ENCODE assay signal across 10 mouse cellular contexts in the genomic region with DNA sequence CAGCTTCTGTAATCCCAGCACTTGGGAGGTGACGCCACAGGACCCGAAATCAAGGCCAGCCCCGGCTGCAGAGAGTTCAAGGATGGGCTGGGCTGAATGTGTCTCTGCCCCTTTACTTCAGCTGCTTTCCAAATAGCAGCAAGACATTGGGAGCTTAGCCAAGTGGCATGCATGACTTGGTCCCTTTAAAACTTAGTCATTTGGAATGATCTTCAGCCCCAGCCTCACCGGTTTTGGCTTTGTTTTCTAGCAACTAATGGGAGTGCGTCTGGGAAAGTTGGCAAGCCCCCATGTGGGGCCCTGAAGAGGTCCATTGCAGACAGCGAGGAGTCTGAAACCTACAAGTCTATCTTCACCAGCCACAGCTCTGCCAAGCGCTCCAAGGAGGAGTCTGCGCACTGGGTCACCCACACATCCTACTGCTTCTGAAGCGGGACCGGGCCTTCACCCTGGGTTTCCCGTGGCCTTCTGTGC. TPM values are rescaled to one million over a fixed set of nuclear protein-coding genes. Genes with fewer than 3 reads are reported as not detected.
A peak's percentile ranks its signal among the peaks of the same experiment; 100 is the strongest.
DNase-seq lines count a peak whose midpoint lies in the region; ATAC-seq and TF ChIP-seq lines count a peak whose summit lies in the region.
"Had no signal": no experiment of that assay in that cellular context is flagged by ENCODE, and none has a peak within 500 bp of the region (broad histone marks: within the 10 kb centered on the region; RNA-seq: fewer than 3 reads in every experiment).

No protein-coding gene starts in this region.

- no peak overlapping the region for H3K27ac ChIP-seq in midbrain, embryonic 13.5 days
- no peak overlapping the region for H3K27ac ChIP-seq in midbrain, embryonic 10.5 days (replicated peaks)
- H3K27ac ChIP-seq in embryonic facial prominence, embryonic 15.5 days (replicated peaks) = no peak overlapping the region
- H3K27ac ChIP-seq in lung, embryonic 15.5 days = peak overlapping the region; percentile 58
- H3K27ac ChIP-seq in testis, adult 2 months (ENCODE audit: control insufficient read depth, insufficient read depth, low read depth, low read length) = peak overlapping the region; percentile 78; the same call in 1 of the 2 replicates
- H3K27ac ChIP-seq: liver, embryonic 15.5 days had no signal

- H3K27me3 ChIP-seq in midbrain, embryonic 13.5 days = no peaks in the 10 kb centered on the region
- H3K27me3 ChIP-seq in midbrain, embryonic 10.5 days (ENCODE audit: low read depth, poor library complexity, severe bottlenecking) = no peaks in the 10 kb centered on the region
- no peaks in the 10 kb centered on the region for H3K27me3 ChIP-seq in embryonic facial prominence, embryonic 15.5 days
- no peaks in the 10 kb centered on the region for H3K27me3 ChIP-seq in lung, embryonic 15.5 days
- no peaks in the 10 kb centered on the region for H3K27me3 ChIP-seq in testis, adult 2 months (ENCODE audit: control insufficient read depth, insufficient read depth, low read length)
- H3K27me3 ChIP-seq: liver, embryonic 15.5 days had no signal

- no peak for TF ChIP-seq POLR2A in testis, adult 2 months (IDR thresholded peaks at IDR 0.05; ENCODE audit: control insufficient read depth, low read depth, low read length)

- no peaks in the 10 kb centered on the region for H3K4me1 ChIP-seq in midbrain, embryonic 13.5 days (replicated peaks)
- H3K4me1 ChIP-seq in midbrain, embryonic 10.5 days = no peaks in the 10 kb centered on the region
- peaks cover 6% of the 10 kb centered on the region for H3K4me1 ChIP-seq in embryonic facial prominence, embryonic 15.5 days
- peaks cover 13% of the 10 kb centered on the region for H3K4me1 ChIP-seq in lung, embryonic 15.5 days
- H3K4me1 ChIP-seq in testis, adult 2 months (ENCODE audit: control insufficient read depth, insufficient read depth, low read length) = no peaks in the 10 kb centered on the region
- H3K4me1 ChIP-seq: liver, embryonic 15.5 days had no signal

- ATAC-seq in midbrain, embryonic 13.5 days = peak; percentile 36; the same call in 1 of the 2 replicates
- ATAC-seq in embryonic facial prominence, embryonic 15.5 days (ENCODE audit: insufficient number of reproducible peaks, low FRiP score, low TSS enrichment, low read depth) = peak; percentile 59
- peak; percentile 79 for ATAC-seq in lung, embryonic 15.5 days (ENCODE audit: borderline replicate concordance, extremely low read depth, low FRiP score, low TSS enrichment)
- ATAC-seq in megakaryocyte, adult 5-6 weeks (ENCODE audit: poor library complexity, severe bottlenecking) = no peak

- H3K9me3 ChIP-seq in midbrain, embryonic 13.5 days = no peaks in the 10 kb centered on the region
- H3K9me3 ChIP-seq in midbrain, embryonic 10.5 days (replicated peaks) = no peaks in the 10 kb centered on the region
- no peaks in the 10 kb centered on the region for H3K9me3 ChIP-seq in embryonic facial prominence, embryonic 15.5 days (replicated peaks)
- no peaks in the 10 kb centered on the region for H3K9me3 ChIP-seq in lung, embryonic 15.5 days
- H3K9me3 ChIP-seq: liver, embryonic 15.5 days had no signal

- H3K36me3 ChIP-seq in midbrain, embryonic 13.5 days = peaks cover 72% of the 10 kb centered on the region
- H3K36me3 ChIP-seq in midbrain, embryonic 10.5 days = peaks cover 69% of the 10 kb centered on the region
- peaks cover 53% of the 10 kb centered on the region for H3K36me3 ChIP-seq in embryonic facial prominence, embryonic 15.5 days
- H3K36me3 ChIP-seq in lung, embryonic 15.5 days = peaks cover 49% of the 10 kb centered on the region
- no peaks in the 10 kb centered on the region for H3K36me3 ChIP-seq in testis, adult 2 months (ENCODE audit: control insufficient read depth, insufficient read depth, low read length)

- H3K9ac ChIP-seq in midbrain, embryonic 13.5 days (replicated peaks) = no peak overlapping the region
- no peak overlapping the region for H3K9ac ChIP-seq in embryonic facial prominence, embryonic 15.5 days
- no peak overlapping the region for H3K9ac ChIP-seq in lung, embryonic 15.5 days
- H3K9ac ChIP-seq: liver, embryonic 15.5 days had no signal

- H3K4me2 ChIP-seq in midbrain, embryonic 13.5 days (replicated peaks) = no peak overlapping the region
- no peak overlapping the region for H3K4me2 ChIP-seq in embryonic facial prominence, embryonic 15.5 days (replicated peaks)
- no peak overlapping the region for H3K4me2 ChIP-seq in lung, embryonic 15.5 days
- H3K4me2 ChIP-seq: liver, embryonic 15.5 days had no signal

- no peak for DNase-seq in midbrain, embryonic 10.5 days (ENCODE audit: low spot score)
- DNase-seq in thymus, adult 18-20 months = no peak

- no peak for TF ChIP-seq CTCF in testis, adult 2 months (IDR thresholded peaks at IDR 0.05; ENCODE audit: control insufficient read depth, insufficient read depth, insufficient replicate concordance, low read depth, low read length)

- WGBS in midbrain, embryonic 13.5 days = 72% methylated on average over 11 of the region's 11 CpGs
- whole genome bisulfite sequencing in midbrain, embryonic 10.5 days = 80% methylated on average over 11 of the region's 11 CpGs
- WGBS in embryonic facial prominence, embryonic 15.5 days = 77% methylated on average over 11 of the region's 11 CpGs
- 68% methylated on average over 11 of the region's 11 CpGs for WGBS in lung, embryonic 15.5 days

- no peak overlapping the region for H3K4me3 ChIP-seq in midbrain, embryonic 13.5 days (replicated peaks)
- no peak overlapping the region for H3K4me3 ChIP-seq in midbrain, embryonic 10.5 days
- no peak overlapping the region for H3K4me3 ChIP-seq in embryonic facial prominence, embryonic 15.5 days (replicated peaks)
- no peak overlapping the region for H3K4me3 ChIP-seq in lung, embryonic 15.5 days
- peak overlapping the region; percentile 72 for H3K4me3 ChIP-seq in testis, adult 2 months (ENCODE audit: control insufficient read depth, low read depth, low read length)
- H3K4me3 ChIP-seq: liver, embryonic 15.5 days had no signal

RNA-seq across cellular contexts. Expression of a gene that starts 3.9 kb away (rescaled TPM):
- 0.41 and 0.57 TPM in 2 replicates for polyA plus RNA-seq in midbrain, embryonic 13.5 days (2015; fragmentation: Nextera tagmentation; extraction: Ambion mirVana)
- polyA plus RNA-seq in midbrain, embryonic 10.5 days (2016; fragmentation: Nextera tagmentation; extraction: Ambion mirVana) = 0.17 and 0.53 TPM in 2 replicates
- polyA plus RNA-seq in embryonic facial prominence, embryonic 15.5 days (2015; fragmentation: Nextera tagmentation; extraction: Ambion mirVana) = 0.25 TPM in 1 of 2 replicates, not detected in the other
- 0.30 TPM in 1 of 2 replicates, not detected in the other for polyA plus RNA-seq in lung, embryonic 15.5 days (2015; fragmentation: Nextera tagmentation; extraction: Ambion mirVana)
- 376 and 416 TPM in 2 replicates for polyA plus RNA-seq in testis, adult 2 months (2012; rRNA removed)
- total RNA-seq in megakaryocyte, adult 5-6 weeks (2015) = 1.2 and 2.7 TPM in 2 replicates
- total RNA-seq in megakaryocyte, adult 5-6 weeks (2017) = 4.3 and 6.8 TPM in 2 replicates
- total RNA-seq: heart, postnatal 14 days had no signal
- polyA plus RNA-seq: liver, embryonic 15.5 days had no signal

RNA-seq across cellular contexts. Expression of a gene that starts 10.0 kb away (rescaled TPM):
- polyA plus RNA-seq in midbrain, embryonic 13.5 days (2015; fragmentation: Nextera tagmentation; extraction: Ambion mirVana) = 1.7 and 2.3 TPM in 2 replicates
- polyA plus RNA-seq in midbrain, embryonic 10.5 days (2016; fragmentation: Nextera tagmentation; extraction: Ambion mirVana) = 1.7 and 2.0 TPM in 2 replicates
- 1.9 and 2.1 TPM in 2 replicates for polyA plus RNA-seq in embryonic facial prominence, embryonic 15.5 days (2015; fragmentation: Nextera tagmentation; extraction: Ambion mirVana)
- polyA plus RNA-seq in lung, embryonic 15.5 days (2015; fragmentation: Nextera tagmentation; extraction: Ambion mirVana) = 1.5 and 1.7 TPM in 2 replicates
- polyA plus RNA-seq in testis, adult 2 months (2012; rRNA removed) = 0.07 and 0.11 TPM in 2 replicates
- total RNA-seq in megakaryocyte, adult 5-6 weeks (2015) = not detected in 2 replicates
- total RNA-seq in megakaryocyte, adult 5-6 weeks (2017) = not detected in 2 replicates
- total RNA-seq: heart, postnatal 14 days had no signal
- polyA plus RNA-seq: spleen, adult 2 months had no signal

RNA-seq across cellular contexts. Expression of a gene that starts 28.0 kb away (rescaled TPM):
- 94.2 and 96.8 TPM in 2 replicates for polyA plus RNA-seq in midbrain, embryonic 13.5 days (2015; fragmentation: Nextera tagmentation; extraction: Ambion mirVana)
- polyA plus RNA-seq in midbrain, embryonic 10.5 days (2016; fragmentation: Nextera tagmentation; extraction: Ambion mirVana) = 85.6 and 93.9 TPM in 2 replicates
- polyA plus RNA-seq in embryonic facial prominence, embryonic 15.5 days (2015; fragmentation: Nextera tagmentation; extraction: Ambion mirVana) = 75.8 and 79.2 TPM in 2 replicates
- 73.0 and 79.0 TPM in 2 replicates for polyA plus RNA-seq in lung, embryonic 15.5 days (2015; fragmentation: Nextera tagmentation; extraction: Ambion mirVana)
- 21.9 and 22.3 TPM in 2 replicates for polyA plus RNA-seq in testis, adult 2 months (2012; rRNA removed)
- 49.3 and 54.0 TPM in 2 replicates for total RNA-seq in megakaryocyte, adult 5-6 weeks (2015)
- total RNA-seq in megakaryocyte, adult 5-6 weeks (2017) = 190 and 209 TPM in 2 replicates

Comparison
In these comparisons a context has a peak if more than half of its experiments do, and no peak if none do; other contexts are left out.
1. H3K27ac ChIP-seq: peak in lung, embryonic 15.5 days (single experiment) and testis, adult 2 months (single experiment); none in midbrain, embryonic 13.5 days (single experiment), midbrain, embryonic 10.5 days (single experiment) and embryonic facial prominence, embryonic 15.5 days (single experiment).
2. RNA of a gene that starts 3.9 kb away (polyA plus RNA-seq): 376 to 416 TPM in testis, adult 2 months; 0.41 to 0.57 TPM in midbrain, embryonic 13.5 days, 0.30 TPM in lung, embryonic 15.5 days, 0.25 TPM in embryonic facial prominence, embryonic 15.5 days and 0.17 to 0.53 TPM in midbrain, embryonic 10.5 days; every median in the first group is over 100 times any median in the second.